Mouse (Mus musculus): ENCODE data around the gene Nrn1.

Gene Nrn1

GRCm38 (mm10) chr13:36724533-36725470 lies 10.1 kb downstream of the Nrn1 start:
- no peak for DNase-seq (ENCODE audit: low read depth, low spot score)

- DNase-seq (ENCODE audit: low read depth, low spot score) = no peak
These were observed 11.1 kb downstream of the Nrn1 start for GRCm38 (mm10) chr13:36723726-36724300.

GRCm38 (mm10) chr13:36722309-36722708 lies 12.6 kb downstream of the Nrn1 start:
- no peak for DNase-seq (ENCODE audit: low read depth, low spot score)

- DNase-seq (ENCODE audit: low read depth, low spot score) = no peak
These were observed 14.5 kb downstream of the Nrn1 start for GRCm38 (mm10) chr13:36720297-36721017.

- DNase-seq (ENCODE audit: low read depth, low spot score) = no peak
These were observed 17.6 kb downstream of the Nrn1 start for GRCm38 (mm10) chr13:36717376-36717775.

GRCm38 (mm10) chr13:36716708-36717107 lies 18.2 kb downstream of the Nrn1 start:
- no peak for DNase-seq (ENCODE audit: low read depth, low spot score)

GRCm38 (mm10) chr13:36714101-36714500 lies 20.8 kb downstream of the Nrn1 start:
- no peak for DNase-seq (ENCODE audit: low read depth, low spot score)

- DNase-seq (ENCODE audit: low read depth, low spot score) = no peak
These were observed 27.7 kb downstream of the Nrn1 start for GRCm38 (mm10) chr13:36707088-36707690.

- DNase-seq (ENCODE audit: low read depth, low spot score) = no peak
These were observed 38.6 kb downstream of the Nrn1 start for GRCm38 (mm10) chr13:36696351-36696771.

GRCm38 (mm10) chr13:36695516-36696201 lies 39.3 kb downstream of the Nrn1 start:
- DNase-seq (ENCODE audit: low read depth, low spot score) = no peak

GRCm38 (mm10) chr13:36683581-36683980 lies 51.4 kb downstream of the Nrn1 start:
- no peak for DNase-seq (ENCODE audit: low read depth, low spot score)

- no peak for DNase-seq (ENCODE audit: low read depth, low spot score)
These were observed 54.1 kb downstream of the Nrn1 start for GRCm38 (mm10) chr13:36680690-36681355.

GRCm38 (mm10) chr13:36679345-36679744 lies 55.6 kb downstream of the Nrn1 start:
- no peak for DNase-seq (ENCODE audit: low read depth, low spot score)
